Mouse (Mus musculus): Measurements from ENCODE around the gene Zgpat. TPM values are rescaled to one million over a fixed set of nuclear protein-coding genes. Genes with fewer than 3 reads are reported as not detected.

Gene Zgpat
- total RNA-seq, 2 experiments from 2014 or later = 2.9 to 11.2 TPM

GRCm38 (mm10) chr2:181381631-181382306, 17.0 kb downstream of the Zgpat start:
- 0 out of 2 replicates have a peak, but pooled peaks have one; percentile 16 for ATAC-seq (replicated peaks; ENCODE audit: low FRiP score, poor library complexity, severe bottlenecking)

GRCm38 (mm10) chr2:181384463-181384862, 19.7 kb downstream of the Zgpat start:
- no peak for ATAC-seq (replicated peaks; ENCODE audit: low FRiP score, poor library complexity, severe bottlenecking)

GRCm38 (mm10) chr2:181384919-181385391, 20.2 kb downstream of the Zgpat start:
- ATAC-seq (replicated peaks; ENCODE audit: low FRiP score, poor library complexity, severe bottlenecking) = no peak

GRCm38 (mm10) chr2:181385885-181386284, 21.2 kb downstream of the Zgpat start:
- ATAC-seq (replicated peaks; ENCODE audit: low FRiP score, poor library complexity, severe bottlenecking) = no peak

GRCm38 (mm10) chr2:181386663-181387210, 22.0 kb downstream of the Zgpat start:
- no peak for ATAC-seq (replicated peaks; ENCODE audit: low FRiP score, poor library complexity, severe bottlenecking)

- no peak for ATAC-seq (replicated peaks; ENCODE audit: low FRiP score, poor library complexity, severe bottlenecking)
Measured at GRCm38 (mm10) chr2:181390136-181390870, 25.6 kb downstream of the Zgpat start.

- no peak for ATAC-seq (replicated peaks; ENCODE audit: low FRiP score, poor library complexity, severe bottlenecking)
Measured at GRCm38 (mm10) chr2:181391022-181391421, 26.3 kb downstream of the Zgpat start.

- ATAC-seq (replicated peaks; ENCODE audit: low FRiP score, poor library complexity, severe bottlenecking) = no peak
Measured at GRCm38 (mm10) chr2:181391541-181391940, 26.8 kb downstream of the Zgpat start.

GRCm38 (mm10) chr2:181392600-181393213, 28.0 kb downstream of the Zgpat start:
- ATAC-seq (replicated peaks; ENCODE audit: low FRiP score, poor library complexity, severe bottlenecking) = peak; percentile 84

GRCm38 (mm10) chr2:181394086-181394485, 29.4 kb downstream of the Zgpat start:
- ATAC-seq (replicated peaks; ENCODE audit: low FRiP score, poor library complexity, severe bottlenecking) = no peak

- no peak for ATAC-seq (replicated peaks; ENCODE audit: low FRiP score, poor library complexity, severe bottlenecking)
Measured at GRCm38 (mm10) chr2:181397207-181397761, 32.6 kb downstream of the Zgpat start.

GRCm38 (mm10) chr2:181401497-181401896, 36.8 kb downstream of the Zgpat start:
- ATAC-seq (replicated peaks; ENCODE audit: low FRiP score, poor library complexity, severe bottlenecking) = no peak

GRCm38 (mm10) chr2:181403722-181404121, 39.0 kb downstream of the Zgpat start:
- ATAC-seq (replicated peaks; ENCODE audit: low FRiP score, poor library complexity, severe bottlenecking) = no peak

- no peak for ATAC-seq (replicated peaks; ENCODE audit: low FRiP score, poor library complexity, severe bottlenecking)
Measured at GRCm38 (mm10) chr2:181409643-181410042, 44.9 kb downstream of the Zgpat start.

GRCm38 (mm10) chr2:181410760-181411473, 46.2 kb downstream of the Zgpat start:
- ATAC-seq (replicated peaks; ENCODE audit: low FRiP score, poor library complexity, severe bottlenecking) = peak; percentile 52; the same call in 1 of the 2 replicates

- no peak for ATAC-seq (replicated peaks; ENCODE audit: low FRiP score, poor library complexity, severe bottlenecking)
Measured at GRCm38 (mm10) chr2:181413141-181413540, 48.4 kb downstream of the Zgpat start.

GRCm38 (mm10) chr2:181415945-181416344, 51.2 kb downstream of the Zgpat start:
- no peak for ATAC-seq (replicated peaks; ENCODE audit: low FRiP score, poor library complexity, severe bottlenecking)

- ATAC-seq (replicated peaks; ENCODE audit: low FRiP score, poor library complexity, severe bottlenecking) = peak; percentile 47
Measured at GRCm38 (mm10) chr2:181419359-181419758, 54.6 kb downstream of the Zgpat start.

- peak; percentile 57; the same call in 1 of the 2 replicates for ATAC-seq (replicated peaks; ENCODE audit: low FRiP score, poor library complexity, severe bottlenecking)
Measured at GRCm38 (mm10) chr2:181420426-181420825, 55.7 kb downstream of the Zgpat start.

Data from erythroid progenitor cell, adult 5-6 weeks (primary cell).